Mouse (Mus musculus) cerebellum, adult 2 months (tissue): ENCODE data around the gene Dnajb2. TPM values are rescaled to one million over a fixed set of nuclear protein-coding genes. Genes with fewer than 3 reads are reported as not detected.

ENCODE experiments used
- DNase-seq, 2 experiments: peaks; one replicate each; pipeline ENCODE4 v3.0.0; 2021
- H3K27ac ChIP-seq: fragments of 200-500 bp; 2 replicates; pipeline ENCODE4 v1.5.1; 2012; ENCODE audit warnings: low read length, control low read depth, inconsistent platforms; ENCODE audit not compliant: insufficient read depth
- H3K27me3 ChIP-seq: fragments of 200-500 bp; 2 replicates; pipeline ENCODE4 v1.6.1; 2012; ENCODE audit warnings: inconsistent platforms, mild to moderate bottlenecking, low read length, moderate library complexity; ENCODE audit not compliant: control insufficient read depth, insufficient read depth
- H3K4me1 ChIP-seq: fragments of 200-500 bp; 2 replicates; pipeline ENCODE4 v1.6.1; 2011; ENCODE audit warnings: low read length; ENCODE audit not compliant: control insufficient read depth, insufficient read depth
- H3K4me3 ChIP-seq: fragments of 200-500 bp; replicated peaks from 2 replicates; pipeline ENCODE3; 2011; ENCODE audit warnings: mild to moderate bottlenecking, low read depth, low read length, control low read depth; ENCODE audit not compliant: insufficient read depth
- CTCF ChIP-seq: fragments of 200-500 bp; IDR thresholded peaks from 2 replicates; pipeline ENCODE4 v1.5.1; 2011; ENCODE audit warnings: low read depth, mild to moderate bottlenecking, control low read depth, low read length, moderate library complexity, borderline replicate concordance; ENCODE audit not compliant: insufficient read depth
- POLR2A ChIP-seq: fragments of 200-500 bp; IDR thresholded peaks from 2 replicates; pipeline ENCODE4 v1.6.1; 2011; ENCODE audit warnings: low read length, control low read depth, borderline replicate concordance; ENCODE audit not compliant: insufficient read depth
- WGBS: fragments of 180-500 bp; shearing (Covaris S2); methylation state at CpG from one replicate; pipeline ENCODE4 v1.1.7; 2018; 5-methylcytosine and 5-hydroxymethylcytosine counted together
- polyA plus RNA-seq: library from polyadenylated mRNA; depleted of rRNA; stranded (reverse); fragments of >200 nt; gene quantifications from 2 replicates; pipeline ENCODE4 v1.2.3, GENCODE M21; 2012

Gene Dnajb2
- polyA plus RNA-seq, 1 experiment = 153 TPM

GRCm38 (mm10) chr1:75247071-75247930 lies 11.1 kb downstream of the Dnajb2 start:
- TF ChIP-seq POLR2A = no peak
- no peak for TF ChIP-seq CTCF
- 64% methylated on average over 16 of the region's 16 CpGs for WGBS
- Histone ChIP-seq H3K27me3 (no peaks in the 10 kb centered on the region), H3K4me3 (no peak overlapping the region), H3K4me1 (peaks cover 40% of the 10 kb centered on the region), H3K27ac (peak overlapping the region; percentile 64; the same call in 1 of the 2 replicates)
- DNase-seq = no peak

DNA sequence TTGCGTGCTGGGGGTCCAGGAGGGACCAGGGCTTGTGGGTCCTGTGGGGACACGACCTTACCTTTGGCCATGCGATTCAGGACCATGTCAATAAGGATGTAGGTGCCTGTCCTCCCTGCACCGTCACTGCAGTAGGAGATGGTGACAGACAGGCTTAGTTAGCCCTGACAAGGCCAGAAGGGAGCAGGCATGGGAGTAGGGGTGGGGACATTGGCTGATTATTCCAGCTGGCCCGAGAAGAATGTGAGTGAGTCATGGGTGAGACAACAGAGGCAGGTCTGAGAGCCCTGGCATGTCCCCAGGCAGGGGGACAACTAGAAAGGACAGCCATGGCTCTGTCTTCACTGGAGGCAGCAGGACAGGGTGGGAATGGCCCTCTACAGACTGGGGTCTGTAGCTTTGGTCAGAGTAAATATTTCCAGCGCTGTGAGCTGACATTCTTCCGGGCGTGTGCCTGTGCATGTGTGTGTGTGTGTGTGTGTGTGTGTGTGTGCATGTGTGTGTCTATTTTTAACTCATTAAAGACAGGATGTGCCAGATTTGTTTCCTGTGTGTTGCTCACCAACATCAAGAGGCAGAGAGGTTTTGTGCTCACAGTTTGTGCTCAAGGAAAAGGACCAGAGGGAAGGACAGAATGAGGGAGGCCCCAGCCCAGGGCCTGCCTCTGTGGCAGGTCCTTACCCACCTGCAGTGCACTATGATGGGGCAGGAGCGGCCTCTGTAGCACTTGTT lies 12.0 kb downstream of the Dnajb2 start:
- peaks cover 43% of the 10 kb centered on the region for H3K4me1 ChIP-seq
- H3K27ac ChIP-seq = peak overlapping the region; percentile 64
- WGBS = 25% methylated on average over 9 of the region's 9 CpGs
- TF ChIP-seq POLR2A (no peak), CTCF (no peak)
- no peak overlapping the region for H3K4me3 ChIP-seq
- H3K27me3 ChIP-seq = no peaks in the 10 kb centered on the region
- peak; percentile 68 to 85 for DNase-seq

GRCm38 (mm10) chr1:75250498-75250897 lies 14.3 kb downstream of the Dnajb2 start:
- no peak for TF ChIP-seq CTCF
- no peak for TF ChIP-seq POLR2A
- H3K27me3 ChIP-seq = no peaks in the 10 kb centered on the region
- 15% methylated on average over 3 of the region's 3 CpGs for WGBS
- H3K27ac ChIP-seq = 0 out of 2 replicates have a peak overlapping the region, but pooled peaks have one; percentile 38
- H3K4me3 ChIP-seq = no peak overlapping the region
- H3K4me1 ChIP-seq = peaks cover 48% of the 10 kb centered on the region
- peak; percentile 75 to 85 for DNase-seq

DNA sequence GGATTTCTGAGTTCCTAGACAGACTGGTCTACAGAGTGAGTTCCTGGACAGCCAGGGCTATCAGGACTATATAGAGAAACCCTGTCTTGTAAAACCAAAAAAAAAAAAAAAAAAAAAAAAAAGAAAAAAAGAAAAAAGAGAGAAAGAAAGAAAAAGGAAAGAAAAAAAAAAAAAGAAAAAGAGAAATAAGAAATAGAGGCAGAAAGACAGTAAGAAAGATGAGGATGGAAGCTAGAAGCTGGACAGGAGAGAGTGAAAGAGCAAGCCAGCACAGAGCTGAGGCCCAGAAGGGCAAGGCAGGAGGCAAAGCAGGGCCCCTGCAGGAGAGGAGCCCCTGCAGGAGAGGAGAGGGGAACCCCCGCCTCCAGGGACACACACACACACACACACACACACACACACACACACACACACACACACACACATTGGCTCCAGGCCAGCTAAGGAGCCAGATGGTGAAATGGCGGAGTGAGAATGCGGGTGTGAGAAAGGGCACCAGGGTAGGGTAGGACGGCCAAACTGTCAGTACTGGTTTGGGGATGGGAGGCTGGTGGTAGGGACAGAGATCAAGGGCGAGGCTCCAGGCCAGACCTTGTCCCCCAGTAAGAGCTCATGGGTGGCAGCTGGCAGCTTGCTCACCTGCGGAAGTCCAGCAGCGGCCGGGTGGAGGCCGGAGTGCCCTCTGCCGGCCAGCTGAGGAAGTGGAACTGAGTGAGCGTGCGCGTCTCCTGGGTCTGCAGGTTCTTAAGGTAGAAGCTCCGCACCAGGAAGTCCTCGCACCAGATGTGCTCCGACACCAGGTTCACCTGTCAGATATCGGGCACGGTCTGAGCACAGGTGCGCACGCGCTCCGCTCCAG lies 15.1 kb downstream of the Dnajb2 start:
- Histone ChIP-seq H3K27ac (peak overlapping the region; percentile 73), H3K4me3 (peak overlapping the region; percentile 48), H3K4me1 (peaks cover 48% of the 10 kb centered on the region), H3K27me3 (no peaks in the 10 kb centered on the region)
- DNase-seq = peak; percentile 88 to 90
- whole genome bisulfite sequencing = 4% methylated on average over 21 of the region's 22 CpGs
- TF ChIP-seq POLR2A (0 out of 2 replicates have a peak, but pooled peaks have one; percentile 30), CTCF (peak; percentile 82)

DNA sequence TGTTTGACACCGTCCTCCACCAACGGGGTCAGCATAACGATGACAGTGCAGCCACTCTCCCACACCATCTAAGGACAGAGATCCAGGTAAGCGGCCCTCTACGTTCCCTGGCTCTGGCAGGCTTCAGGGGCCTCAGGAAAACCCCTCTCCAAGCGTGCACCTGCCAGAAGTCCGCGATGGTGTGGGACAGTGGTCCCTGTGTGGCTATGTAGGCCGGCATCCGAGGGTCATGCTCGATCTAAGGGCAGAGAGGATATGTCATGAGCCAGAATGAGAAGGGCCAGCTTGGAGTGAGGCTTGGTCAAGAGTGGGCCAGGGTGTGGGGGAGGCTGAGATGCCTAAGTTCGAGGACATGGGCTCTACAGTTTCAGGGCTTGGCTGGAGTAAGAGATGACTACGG lies 16.1 kb downstream of the Dnajb2 start:
- Histone ChIP-seq H3K27ac (no peak overlapping the region), H3K4me3 (no peak overlapping the region), H3K4me1 (peaks cover 41% of the 10 kb centered on the region), H3K27me3 (no peaks in the 10 kb centered on the region)
- no peak for DNase-seq
- 76% methylated on average over 13 of the region's 13 CpGs for WGBS
- TF ChIP-seq CTCF = no peak
- TF ChIP-seq POLR2A = no peak

DNA sequence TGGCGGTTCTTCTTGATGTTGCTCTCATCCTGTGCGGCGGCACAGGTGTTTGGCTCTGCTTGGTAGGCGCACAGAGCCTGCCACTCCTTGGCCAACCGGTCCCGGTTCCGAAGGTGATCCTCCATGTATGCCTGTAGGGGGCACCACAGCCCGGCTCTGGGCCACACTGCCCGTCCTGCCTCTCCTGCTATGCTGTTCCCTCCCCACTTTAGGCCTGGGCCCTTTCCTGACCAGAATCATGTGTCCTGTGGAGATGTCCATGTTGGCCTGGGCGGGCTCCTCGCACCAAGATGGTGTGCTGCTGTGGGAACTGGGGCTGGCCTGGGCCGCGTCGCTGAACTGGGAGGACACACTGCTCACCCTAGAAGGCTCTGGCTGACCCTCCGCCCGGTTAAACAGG lies 16.8 kb downstream of the Dnajb2 start:
- TF ChIP-seq POLR2A = no peak
- peak; percentile 22; the same call in 1 of the 2 replicates for TF ChIP-seq CTCF
- H3K27ac ChIP-seq = no peak overlapping the region
- peak in 1 of 2 experiments; percentile 45 for DNase-seq
- WGBS = 75% methylated on average over 16 of the region's 16 CpGs
- H3K27me3 ChIP-seq = no peaks in the 10 kb centered on the region
- no peak overlapping the region for H3K4me3 ChIP-seq
- H3K4me1 ChIP-seq = peaks cover 33% of the 10 kb centered on the region

DNA sequence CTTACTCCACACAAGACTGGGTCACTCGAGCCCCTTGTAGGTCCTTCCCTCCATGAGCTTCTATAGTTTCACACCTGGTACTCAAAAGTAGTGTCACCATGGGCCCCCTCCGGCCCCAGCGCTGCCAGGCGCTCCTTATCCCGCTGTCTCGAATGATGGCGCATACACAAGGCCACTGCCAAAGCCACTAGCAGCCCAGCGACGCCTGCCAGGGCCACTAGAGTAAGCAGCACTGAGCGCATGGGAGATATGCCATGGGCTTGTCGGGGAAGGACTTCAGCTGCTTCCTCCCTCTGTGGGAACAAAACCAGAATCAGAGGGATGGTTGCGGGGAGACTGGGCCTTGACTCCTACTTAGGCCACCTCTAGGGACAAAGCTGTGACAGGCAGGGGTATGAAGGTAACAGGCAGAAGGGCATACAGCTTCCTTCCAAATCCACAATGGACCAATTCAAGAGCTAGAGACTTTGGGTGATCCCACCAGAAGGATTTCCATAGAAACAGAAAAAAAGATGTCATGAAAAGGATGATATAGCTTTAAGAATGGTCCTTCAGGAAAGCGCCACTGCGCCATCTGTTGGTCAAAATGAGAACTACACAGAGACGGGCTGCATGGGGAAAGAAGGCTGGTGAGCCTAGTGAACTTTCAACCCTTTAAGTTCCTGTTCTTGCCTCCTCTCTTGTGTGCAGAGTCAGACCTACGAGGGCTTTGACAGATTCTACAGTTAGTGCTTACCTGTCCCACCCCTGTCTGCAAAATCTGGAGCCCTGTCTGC lies 17.8 kb downstream of the Dnajb2 start:
- Histone ChIP-seq H3K27me3 (no peaks in the 10 kb centered on the region), H3K4me3 (no peak overlapping the region), H3K4me1 (peaks cover 27% of the 10 kb centered on the region), H3K27ac (peak overlapping the region; percentile 46; the same call in 1 of the 2 replicates)
- TF ChIP-seq POLR2A (0 out of 2 replicates have a peak, but pooled peaks have one; percentile 9), CTCF (peak; percentile 80)
- WGBS = 40% methylated on average over 16 of the region's 16 CpGs
- peak; percentile 76 to 91 for DNase-seq
